Mouse (Mus musculus): ENCODE measurements around the gene Abi2. TPM values are rescaled to one million over a fixed set of nuclear protein-coding genes. Genes with fewer than 3 reads are reported as not detected.

Abi2 gene
- total RNA-seq (2014; rRNA removed) = 251 and 254 TPM in 2 replicates
- polyA plus RNA-seq (2015; fragmentation: Nextera tagmentation; extraction: Ambion mirVana) = 62.0 and 72.9 TPM in 2 replicates

- Histone ChIP-seq H3K4me2 (ENCODE audit: low read depth, low read length) (peak within 1 kb of the TSS; percentile 72), H3K27ac (peak within 1 kb of the TSS; percentile 98), H3K36me3 (ENCODE audit: insufficient read depth, low read length) (no peaks in the 10 kb centered on the region), H3K4me1 (ENCODE audit: insufficient read depth, low read length) (no peaks in the 10 kb centered on the region; the same call in 1 of the 2 replicates), H3K4me3 (ENCODE audit: low read length) (peak within 1 kb of the TSS; percentile 94), H3K27me3 (ENCODE audit: insufficient read depth, low read length) (no peaks in the 10 kb centered on the region), H3K9me3 (ENCODE audit: low read length) (no peaks in the 10 kb centered on the region), H3K9ac (replicated peaks; ENCODE audit: low read length) (peak within 1 kb of the TSS; percentile 92)
- ATAC-seq (peak; percentile 95), DNase-seq (ENCODE audit: low spot score) (peak; percentile 98)
- WGBS = under 1% methylated on average over 45 of the region's 69 CpGs
- TF ChIP-seq CTCF (IDR thresholded peaks at IDR 0.05; ENCODE audit: low read depth) = no peak
These were observed at the start of gene Abi2 for GRCm38 (mm10) chr1:60409168-60409828. Gene Abi2 (plus strand): TSS chr1:60409619.

- H3K4me1 ChIP-seq (ENCODE audit: insufficient read depth, low read length) = no peaks in the 10 kb centered on the region
- no peaks in the 10 kb centered on the region for H3K36me3 ChIP-seq (ENCODE audit: insufficient read depth, low read length)
- DNase-seq (ENCODE audit: low spot score) = no peak
- H3K9me3 ChIP-seq (ENCODE audit: low read length) = no peaks in the 10 kb centered on the region
- H3K4me3 ChIP-seq (ENCODE audit: low read length) = no peak overlapping the region
- ATAC-seq = no peak
- no peak overlapping the region for H3K4me2 ChIP-seq (ENCODE audit: low read depth, low read length)
- no peak for TF ChIP-seq CTCF (IDR thresholded peaks at IDR 0.05; ENCODE audit: low read depth)
- no peaks in the 10 kb centered on the region for H3K27me3 ChIP-seq (ENCODE audit: insufficient read depth, low read length)
- H3K9ac ChIP-seq (replicated peaks; ENCODE audit: low read length) = no peak overlapping the region
- WGBS = 96% methylated on average over 1 of the region's 1 CpGs
- no peak overlapping the region for H3K27ac ChIP-seq
These were observed 47.8 kb upstream of the Abi2 start for GRCm38 (mm10) chr1:60361626-60362025.

- Histone ChIP-seq H3K9ac (replicated peaks; ENCODE audit: low read length) (no peak overlapping the region), H3K4me1 (ENCODE audit: insufficient read depth, low read length) (no peaks in the 10 kb centered on the region), H3K4me3 (ENCODE audit: low read length) (no peak overlapping the region), H3K9me3 (ENCODE audit: low read length) (no peaks in the 10 kb centered on the region), H3K27ac (no peak overlapping the region), H3K36me3 (ENCODE audit: insufficient read depth, low read length) (peaks cover 14% of the 10 kb centered on the region; the same call in 1 of the 2 replicates), H3K4me2 (ENCODE audit: low read depth, low read length) (no peak overlapping the region), H3K27me3 (ENCODE audit: insufficient read depth, low read length) (no peaks in the 10 kb centered on the region)
- 97% methylated on average over 1 of the region's 1 CpGs for WGBS
- ATAC-seq (no peak), DNase-seq (ENCODE audit: low spot score) (no peak)
- TF ChIP-seq CTCF (IDR thresholded peaks at IDR 0.05; ENCODE audit: low read depth) = no peak
These were observed 32.9 kb upstream of the Abi2 start for GRCm38 (mm10) chr1:60376556-60376955.

- no peak for TF ChIP-seq CTCF (IDR thresholded peaks at IDR 0.05; ENCODE audit: low read depth)
- DNase-seq (ENCODE audit: low spot score) (no peak), ATAC-seq (no peak)
- Histone ChIP-seq H3K27me3 (ENCODE audit: insufficient read depth, low read length) (no peaks in the 10 kb centered on the region), H3K9me3 (ENCODE audit: low read length) (no peaks in the 10 kb centered on the region), H3K27ac (no peak overlapping the region), H3K4me3 (ENCODE audit: low read length) (no peak overlapping the region), H3K4me2 (ENCODE audit: low read depth, low read length) (no peak overlapping the region), H3K4me1 (ENCODE audit: insufficient read depth, low read length) (no peaks in the 10 kb centered on the region), H3K36me3 (ENCODE audit: insufficient read depth, low read length) (peaks cover 7% of the 10 kb centered on the region; the same call in 1 of the 2 replicates), H3K9ac (replicated peaks; ENCODE audit: low read length) (no peak overlapping the region)
- 92% methylated on average over 3 of the region's 3 CpGs for WGBS
These were observed 27.5 kb upstream of the Abi2 start for GRCm38 (mm10) chr1:60381910-60382309.

GRCm38 (mm10) chr1:60404848-60405247 is 4.6 kb upstream of the Abi2 start:
- WGBS = 100% methylated on average over 1 of the region's 1 CpGs
- Histone ChIP-seq H3K4me1 (ENCODE audit: insufficient read depth, low read length) (no peaks in the 10 kb centered on the region), H3K9ac (replicated peaks; ENCODE audit: low read length) (no peak overlapping the region), H3K27me3 (ENCODE audit: insufficient read depth, low read length) (no peaks in the 10 kb centered on the region), H3K27ac (no peak overlapping the region), H3K36me3 (ENCODE audit: insufficient read depth, low read length) (no peaks in the 10 kb centered on the region), H3K4me3 (ENCODE audit: low read length) (no peak overlapping the region), H3K4me2 (ENCODE audit: low read depth, low read length) (no peak overlapping the region), H3K9me3 (ENCODE audit: low read length) (no peaks in the 10 kb centered on the region)
- peak; percentile 46 for TF ChIP-seq CTCF (IDR thresholded peaks at IDR 0.05; ENCODE audit: low read depth)
- ATAC-seq = no peak
- no peak for DNase-seq (ENCODE audit: low spot score)

DNA sequence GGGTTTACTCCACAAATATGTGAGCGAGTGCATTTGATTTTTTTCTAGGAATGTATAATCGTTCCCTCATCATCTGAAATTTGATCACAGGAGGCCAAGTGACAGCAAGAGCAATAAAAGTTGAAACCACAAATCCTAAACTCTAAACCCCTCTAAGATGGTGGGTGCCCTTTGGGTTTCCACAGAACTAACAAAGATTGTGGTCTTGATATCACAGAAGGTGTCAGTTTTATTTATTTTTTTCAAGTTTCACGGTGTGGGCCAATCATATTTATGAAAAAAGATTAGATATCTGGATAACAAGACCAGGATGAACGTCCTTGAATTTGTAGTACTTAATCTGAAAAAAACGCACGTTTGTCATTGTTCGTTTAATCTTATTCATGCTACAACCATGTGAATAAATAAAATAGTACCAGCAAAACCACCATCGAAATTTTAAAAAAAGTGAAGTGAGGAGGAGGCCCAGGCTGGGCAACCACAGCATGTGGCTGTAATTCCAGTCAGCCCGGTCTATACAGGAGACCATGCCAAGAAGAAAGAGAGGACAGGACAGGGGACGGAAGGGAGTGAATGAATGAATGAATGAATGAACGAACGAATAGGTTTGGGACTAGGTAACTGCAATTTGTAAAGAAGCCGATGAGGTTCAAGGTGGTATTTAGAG is 785 bp upstream of the Abi2 start:
- ATAC-seq (peak; percentile 43), DNase-seq (ENCODE audit: low spot score) (no peak)
- peak overlapping the region; percentile 72 for H3K4me2 ChIP-seq (ENCODE audit: low read depth, low read length)
- peak overlapping the region; percentile 98 for H3K27ac ChIP-seq
- H3K4me3 ChIP-seq (ENCODE audit: low read length) = peak overlapping the region; percentile 94
- H3K36me3 ChIP-seq (ENCODE audit: insufficient read depth, low read length) = no peaks in the 10 kb centered on the region
- H3K9ac ChIP-seq (replicated peaks; ENCODE audit: low read length) = peak overlapping the region; percentile 92
- H3K27me3 ChIP-seq (ENCODE audit: insufficient read depth, low read length) = no peaks in the 10 kb centered on the region
- no peak for TF ChIP-seq CTCF (IDR thresholded peaks at IDR 0.05; ENCODE audit: low read depth)
- no peaks in the 10 kb centered on the region; the same call in 1 of the 2 replicates for H3K4me1 ChIP-seq (ENCODE audit: insufficient read depth, low read length)
- 21% methylated on average over 13 of the region's 13 CpGs for WGBS
- H3K9me3 ChIP-seq (ENCODE audit: low read length) = no peaks in the 10 kb centered on the region
